In genomic region chr4:76262727-76263126, GRCm38 (mm10) we compare ENCODE assay signal across 33 mouse cellular contexts.
"Had no signal": no experiment of that assay in that cellular context is flagged by ENCODE, and none has a peak within 500 bp of the region (broad histone marks: within the 10 kb centered on the region; RNA-seq: fewer than 3 reads in every experiment).

No protein-coding gene starts in this region.

- H3K9ac ChIP-seq: heart, embryonic 12.5 days; heart, embryonic 13.5 days; heart, embryonic 15.5 days; hindbrain, embryonic 12.5 days; hindbrain, embryonic 13.5 days; hindbrain, embryonic 14.5 days; hindbrain, embryonic 15.5 days; kidney, embryonic 15.5 days had no signal

- H3K4me3 ChIP-seq: heart, embryonic 10.5 days; heart, embryonic 12.5 days; heart, embryonic 13.5 days; heart, embryonic 15.5 days; hindbrain, embryonic 10.5 days; hindbrain, embryonic 12.5 days; hindbrain, embryonic 13.5 days; hindbrain, embryonic 15.5 days; kidney, embryonic 15.5 days; layer of hippocampus, adult 2 months; left cerebral cortex, adult 2 months had no signal

- H3K27me3 ChIP-seq: heart, embryonic 12.5 days; heart, embryonic 13.5 days; heart, embryonic 15.5 days; hindbrain, embryonic 12.5 days; hindbrain, embryonic 13.5 days; hindbrain, embryonic 15.5 days; kidney, embryonic 15.5 days had no signal

- H3K36me3 ChIP-seq: heart, embryonic 10.5 days; heart, embryonic 12.5 days; heart, embryonic 13.5 days; heart, embryonic 15.5 days; hindbrain, embryonic 10.5 days; hindbrain, embryonic 12.5 days; hindbrain, embryonic 13.5 days; hindbrain, embryonic 15.5 days; kidney, embryonic 15.5 days had no signal

- ATAC-seq: hindbrain, embryonic 16.5 days; hindbrain, postnatal 0 days; inflammation-experienced regulatory T-cells, adult 6 months had no signal

- H3K9me3 ChIP-seq: heart, embryonic 10.5 days; heart, embryonic 12.5 days; heart, embryonic 13.5 days; heart, embryonic 15.5 days; hindbrain, embryonic 10.5 days; hindbrain, embryonic 12.5 days; hindbrain, embryonic 13.5 days; hindbrain, embryonic 15.5 days; kidney, embryonic 15.5 days had no signal

- DNase-seq: heart, postnatal 10 days; heart, postnatal 14 days; heart, postnatal 36 days; heart, postnatal 4 days; kidney, adult 11 months; kidney, adult 18-20 months; kidney, adult 2 months; kidney, adult 8-10 months; kidney, adult 9 months; kidney, postnatal 10 days; kidney, postnatal 14 days; kidney, postnatal 25 days; kidney, postnatal 36 days; kidney, postnatal 4 days; layer of hippocampus, adult 9-11 months; layer of hippocampus, postnatal 36 days had no signal

- H3K4me1 ChIP-seq: heart, embryonic 10.5 days had no signal

- H3K27ac ChIP-seq: heart, embryonic 10.5 days; heart, embryonic 13.5 days; heart, embryonic 15.5 days; hindbrain, embryonic 10.5 days; hindbrain, embryonic 12.5 days; hindbrain, embryonic 13.5 days; hindbrain, embryonic 14.5 days; hindbrain, embryonic 15.5 days; hindbrain, postnatal 0 days; kidney, embryonic 15.5 days; kidney, postnatal 0 days; layer of hippocampus, adult 2 months; left cerebral cortex, adult 2 months had no signal

- H3K4me2 ChIP-seq: heart, embryonic 11.5 days; heart, embryonic 12.5 days; heart, embryonic 13.5 days; heart, embryonic 15.5 days; hindbrain, embryonic 12.5 days; hindbrain, embryonic 13.5 days; hindbrain, embryonic 14.5 days; hindbrain, embryonic 15.5 days; kidney, embryonic 15.5 days had no signal
